Mouse (Mus musculus): ENCODE results near the gene Itga3. TPM values are rescaled to one million over a fixed set of nuclear protein-coding genes. Genes with fewer than 3 reads are reported as not detected.

Itga3 gene
- polyA plus RNA-seq, 1 experiment from 2014 or later = 0.06 TPM

- 86% methylated on average over 3 of the region's 5 CpGs for WGBS (ENCODE audit: missing documents)
- Histone ChIP-seq H3K27ac (no peak overlapping the region), H3K36me3 (ENCODE audit: inconsistent target) (no peaks in the 10 kb centered on the region), H3K79me2 (ENCODE audit: inconsistent target) (no peaks in the 10 kb centered on the region), H3K4me3 (ENCODE audit: inconsistent target) (no peak overlapping the region)
Measured at GRCm38 (mm10) chr11:95084811-95085382, 8.3 kb upstream of the Itga3 start.

DNA sequence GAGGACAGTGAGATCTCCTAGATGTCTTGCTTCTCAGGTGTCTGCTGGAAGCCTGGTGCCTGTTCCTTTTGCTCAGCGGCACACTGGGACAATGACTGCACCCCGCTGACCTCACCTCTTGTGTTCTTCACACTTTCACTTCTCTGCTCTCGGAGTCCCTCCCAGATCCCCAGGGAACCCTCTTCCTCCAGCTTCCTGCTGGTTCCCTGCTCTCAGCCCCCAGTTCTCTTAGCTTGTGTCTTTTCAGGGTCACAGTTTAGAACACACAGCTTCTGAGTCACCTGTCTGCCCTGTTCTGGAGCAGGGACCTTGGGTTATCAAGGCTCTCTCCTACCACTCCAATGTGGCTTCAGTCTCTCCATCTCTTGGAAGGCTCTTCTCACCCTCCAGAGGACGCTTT, 7.6 kb upstream of the Itga3 start:
- Histone ChIP-seq H3K4me3 (ENCODE audit: inconsistent target) (no peak overlapping the region), H3K79me2 (ENCODE audit: inconsistent target) (no peaks in the 10 kb centered on the region), H3K36me3 (ENCODE audit: inconsistent target) (no peaks in the 10 kb centered on the region), H3K27ac (no peak overlapping the region)
- WGBS (ENCODE audit: missing documents) = 88% methylated on average over 4 of the region's 4 CpGs

DNA sequence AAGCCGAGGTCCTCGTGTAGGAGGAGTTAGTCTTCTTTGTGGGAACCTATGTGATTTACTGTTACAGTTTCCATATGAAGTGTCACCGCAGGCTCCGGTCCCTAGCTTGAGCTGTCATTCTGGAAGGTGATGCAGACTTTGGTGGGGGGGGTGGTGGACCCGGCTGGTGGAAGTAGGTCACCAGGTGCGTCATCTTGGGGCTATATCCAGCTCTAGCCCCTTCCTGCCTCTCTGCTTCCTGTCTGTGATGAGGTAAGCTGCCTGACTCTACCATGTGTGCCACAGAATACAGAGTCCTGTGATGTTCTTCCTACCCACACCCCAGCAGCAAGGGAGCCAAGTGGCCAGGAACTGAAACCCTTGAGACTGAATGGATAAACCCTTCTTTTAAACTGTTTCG, 6.3 kb upstream of the Itga3 start:
- Histone ChIP-seq H3K36me3 (ENCODE audit: inconsistent target) (no peaks in the 10 kb centered on the region), H3K4me3 (ENCODE audit: inconsistent target) (no peak overlapping the region), H3K27ac (no peak overlapping the region), H3K79me2 (ENCODE audit: inconsistent target) (no peaks in the 10 kb centered on the region)
- 51% methylated on average over 7 of the region's 7 CpGs for WGBS (ENCODE audit: missing documents)

- WGBS (ENCODE audit: missing documents) = 99% methylated on average over 6 of the region's 6 CpGs
- no peaks in the 10 kb centered on the region for H3K79me2 ChIP-seq (ENCODE audit: inconsistent target)
- no peaks in the 10 kb centered on the region for H3K36me3 ChIP-seq (ENCODE audit: inconsistent target)
- no peak overlapping the region for H3K27ac ChIP-seq
- no peak overlapping the region for H3K4me3 ChIP-seq (ENCODE audit: inconsistent target)
Measured at GRCm38 (mm10) chr11:95080783-95081182, 4.2 kb upstream of the Itga3 start.

- 81% methylated on average over 6 of the region's 6 CpGs for WGBS (ENCODE audit: missing documents)
- no peaks in the 10 kb centered on the region for H3K36me3 ChIP-seq (ENCODE audit: inconsistent target)
- no peak overlapping the region for H3K4me3 ChIP-seq (ENCODE audit: inconsistent target)
- no peak overlapping the region for H3K27ac ChIP-seq
- H3K79me2 ChIP-seq (ENCODE audit: inconsistent target) = no peaks in the 10 kb centered on the region
Measured at GRCm38 (mm10) chr11:95079256-95079875, 2.8 kb upstream of the Itga3 start.

DNA sequence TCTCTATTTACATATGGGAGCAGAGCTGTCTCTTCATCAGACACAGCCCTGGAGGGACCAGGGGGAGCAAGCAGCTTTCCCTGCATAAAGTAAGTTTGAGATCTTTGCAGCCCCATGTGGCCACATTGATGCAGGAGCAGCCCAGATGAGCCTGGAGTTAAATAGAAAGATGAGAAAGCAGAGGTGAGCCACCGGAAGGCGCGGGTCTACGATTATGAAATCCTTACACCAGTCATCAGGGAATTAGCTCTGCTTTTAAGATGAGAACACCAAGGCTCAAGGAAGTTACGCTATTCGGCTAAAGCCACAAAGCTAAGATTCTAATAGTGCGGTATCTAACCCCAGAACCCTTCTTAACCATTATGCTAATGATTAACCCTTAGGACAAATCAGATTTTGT, 1.4 kb upstream of the Itga3 start:
- WGBS (ENCODE audit: missing documents) = 19% methylated on average over 7 of the region's 7 CpGs
- Histone ChIP-seq H3K36me3 (ENCODE audit: inconsistent target) (no peaks in the 10 kb centered on the region), H3K79me2 (ENCODE audit: inconsistent target) (no peaks in the 10 kb centered on the region), H3K27ac (no peak overlapping the region), H3K4me3 (ENCODE audit: inconsistent target) (no peak overlapping the region)

DNA sequence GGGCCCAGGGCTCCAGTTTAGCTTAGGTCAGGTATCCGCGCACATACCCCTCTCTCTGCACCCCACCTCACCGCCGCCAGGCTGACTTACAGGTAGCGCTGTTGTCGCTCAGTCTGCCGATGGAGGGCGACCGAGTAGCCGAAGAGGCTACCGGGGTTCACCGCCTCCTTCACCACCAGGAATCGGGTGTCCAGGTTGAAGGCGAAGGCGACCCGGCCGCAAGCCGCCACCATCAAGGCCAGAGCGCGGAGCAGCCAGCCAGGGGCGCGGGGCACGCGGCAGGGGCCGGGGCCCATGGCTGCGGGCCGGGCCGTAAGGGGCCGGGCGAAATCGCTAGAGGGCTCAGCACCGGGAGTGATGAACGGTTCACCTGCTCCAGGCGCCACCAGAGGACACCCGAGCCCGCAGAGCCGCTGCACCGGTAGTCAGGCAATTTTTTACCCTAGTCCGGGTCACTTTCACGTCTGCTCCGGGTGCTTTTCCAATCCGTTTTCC, 513 bp downstream of the Itga3 start:
- no peak overlapping the region for H3K4me3 ChIP-seq (ENCODE audit: inconsistent target)
- H3K79me2 ChIP-seq (ENCODE audit: inconsistent target) = no peaks in the 10 kb centered on the region
- under 1% methylated on average over 42 of the region's 42 CpGs for WGBS (ENCODE audit: missing documents)
- no peak overlapping the region for H3K27ac ChIP-seq
- no peaks in the 10 kb centered on the region for H3K36me3 ChIP-seq (ENCODE audit: inconsistent target)

- Histone ChIP-seq H3K4me3 (ENCODE audit: inconsistent target) (no peak overlapping the region), H3K79me2 (ENCODE audit: inconsistent target) (no peaks in the 10 kb centered on the region), H3K36me3 (ENCODE audit: inconsistent target) (no peaks in the 10 kb centered on the region), H3K27ac (no peak overlapping the region)
- 14% methylated on average over 18 of the region's 19 CpGs for WGBS (ENCODE audit: missing documents)
Measured at GRCm38 (mm10) chr11:95075197-95076040, 1.2 kb downstream of the Itga3 start.

DNA sequence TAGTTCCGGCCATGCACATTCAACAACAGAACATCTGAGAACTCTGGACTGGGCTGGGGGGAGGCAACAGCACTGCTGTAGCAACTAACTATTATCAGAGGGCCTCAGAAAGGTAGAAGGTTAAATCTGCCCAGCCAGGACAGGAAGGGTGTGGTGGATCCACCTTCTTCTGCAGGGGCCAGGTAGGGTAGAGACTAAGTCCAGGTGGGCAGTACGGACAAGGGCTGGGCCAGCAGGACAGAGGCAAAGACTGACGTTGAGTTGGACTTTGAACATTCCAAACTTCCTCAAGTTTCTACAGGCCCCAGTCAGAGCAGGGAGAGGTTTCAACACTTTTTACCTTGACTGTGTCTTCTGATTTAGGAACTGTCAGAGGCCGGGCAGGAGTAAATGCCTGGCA, 1.9 kb downstream of the Itga3 start:
- WGBS (ENCODE audit: missing documents) = 85% methylated on average over 4 of the region's 4 CpGs
- H3K4me3 ChIP-seq (ENCODE audit: inconsistent target) = no peak overlapping the region
- no peaks in the 10 kb centered on the region for H3K79me2 ChIP-seq (ENCODE audit: inconsistent target)
- H3K36me3 ChIP-seq (ENCODE audit: inconsistent target) = no peaks in the 10 kb centered on the region
- no peak overlapping the region for H3K27ac ChIP-seq

DNA sequence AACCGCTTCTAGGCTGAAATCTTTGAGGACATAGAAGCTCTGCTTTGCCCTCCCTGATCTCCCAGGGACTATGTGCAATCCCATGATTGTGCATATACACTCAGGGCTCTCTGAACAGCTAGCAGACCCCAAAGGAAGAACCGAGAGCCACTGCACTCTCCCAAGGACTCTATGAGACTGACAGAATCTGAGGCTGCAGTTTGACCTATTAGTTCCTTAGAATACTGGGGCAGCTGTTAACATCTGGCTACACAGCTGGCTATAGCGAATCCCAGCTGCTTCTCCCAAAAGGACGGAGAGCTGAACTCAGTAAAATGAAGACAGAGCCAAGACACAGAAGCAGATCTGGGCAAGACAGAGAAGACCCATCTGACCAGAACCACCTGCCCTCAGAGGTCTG, 2.8 kb downstream of the Itga3 start:
- no peak overlapping the region for H3K4me3 ChIP-seq (ENCODE audit: inconsistent target)
- H3K36me3 ChIP-seq (ENCODE audit: inconsistent target) = no peaks in the 10 kb centered on the region
- H3K79me2 ChIP-seq (ENCODE audit: inconsistent target) = no peaks in the 10 kb centered on the region
- 88% methylated on average over 4 of the region's 4 CpGs for WGBS (ENCODE audit: missing documents)
- no peak overlapping the region for H3K27ac ChIP-seq

- H3K79me2 ChIP-seq (ENCODE audit: inconsistent target) = no peaks in the 10 kb centered on the region
- 90% methylated on average over 5 of the region's 5 CpGs for WGBS (ENCODE audit: missing documents)
- H3K27ac ChIP-seq = no peak overlapping the region
- H3K4me3 ChIP-seq (ENCODE audit: inconsistent target) = no peak overlapping the region
- no peaks in the 10 kb centered on the region for H3K36me3 ChIP-seq (ENCODE audit: inconsistent target)
Measured at GRCm38 (mm10) chr11:95072804-95073203, 3.8 kb downstream of the Itga3 start.

DNA sequence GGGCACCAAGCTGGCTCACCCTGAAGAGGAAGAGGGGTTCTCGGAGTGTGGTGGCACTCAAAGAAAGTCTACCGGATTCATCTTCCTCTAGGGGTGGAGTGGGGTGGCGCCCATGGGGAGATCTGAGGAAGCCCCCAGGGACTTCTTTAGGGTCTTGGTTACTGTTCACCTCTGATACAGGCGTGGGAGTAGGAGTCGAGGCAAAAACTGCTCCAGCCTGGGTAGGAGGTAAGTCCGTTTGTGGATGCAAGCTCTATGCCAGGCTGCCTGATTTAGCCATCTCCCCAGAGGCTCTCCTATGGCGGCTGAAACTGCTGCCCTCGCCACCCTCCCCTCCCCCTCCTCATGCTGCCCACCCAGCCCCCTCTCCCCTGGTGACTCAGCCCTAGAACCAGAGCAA, 4.5 kb downstream of the Itga3 start:
- Histone ChIP-seq H3K36me3 (ENCODE audit: inconsistent target) (no peaks in the 10 kb centered on the region), H3K79me2 (ENCODE audit: inconsistent target) (no peaks in the 10 kb centered on the region), H3K27ac (no peak overlapping the region), H3K4me3 (ENCODE audit: inconsistent target) (no peak overlapping the region)
- WGBS (ENCODE audit: missing documents) = 89% methylated on average over 8 of the region's 8 CpGs

DNA sequence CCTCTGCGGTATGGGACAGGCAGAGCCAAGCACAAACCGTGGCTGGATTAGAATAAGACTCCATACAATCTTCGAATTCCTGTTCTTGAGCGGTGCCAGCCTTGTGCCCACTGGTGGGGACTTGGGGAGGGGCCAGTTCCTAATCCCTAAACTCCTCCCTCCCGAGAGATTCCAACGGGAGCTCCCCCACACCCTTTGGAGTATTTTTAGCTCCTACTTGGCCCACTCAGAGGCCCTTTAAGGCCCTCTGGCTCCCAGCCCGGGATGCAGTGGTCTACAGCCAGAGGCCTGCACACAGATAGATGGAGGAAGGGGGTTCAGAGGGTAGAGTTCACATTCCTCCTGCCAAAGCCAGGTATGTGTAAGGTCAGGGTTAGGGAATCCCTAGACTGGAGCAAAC, 5.3 kb downstream of the Itga3 start:
- Histone ChIP-seq H3K4me3 (ENCODE audit: inconsistent target) (no peak overlapping the region), H3K79me2 (ENCODE audit: inconsistent target) (no peaks in the 10 kb centered on the region), H3K36me3 (ENCODE audit: inconsistent target) (no peaks in the 10 kb centered on the region), H3K27ac (no peak overlapping the region)
- WGBS (ENCODE audit: missing documents) = 83% methylated on average over 7 of the region's 7 CpGs

DNA sequence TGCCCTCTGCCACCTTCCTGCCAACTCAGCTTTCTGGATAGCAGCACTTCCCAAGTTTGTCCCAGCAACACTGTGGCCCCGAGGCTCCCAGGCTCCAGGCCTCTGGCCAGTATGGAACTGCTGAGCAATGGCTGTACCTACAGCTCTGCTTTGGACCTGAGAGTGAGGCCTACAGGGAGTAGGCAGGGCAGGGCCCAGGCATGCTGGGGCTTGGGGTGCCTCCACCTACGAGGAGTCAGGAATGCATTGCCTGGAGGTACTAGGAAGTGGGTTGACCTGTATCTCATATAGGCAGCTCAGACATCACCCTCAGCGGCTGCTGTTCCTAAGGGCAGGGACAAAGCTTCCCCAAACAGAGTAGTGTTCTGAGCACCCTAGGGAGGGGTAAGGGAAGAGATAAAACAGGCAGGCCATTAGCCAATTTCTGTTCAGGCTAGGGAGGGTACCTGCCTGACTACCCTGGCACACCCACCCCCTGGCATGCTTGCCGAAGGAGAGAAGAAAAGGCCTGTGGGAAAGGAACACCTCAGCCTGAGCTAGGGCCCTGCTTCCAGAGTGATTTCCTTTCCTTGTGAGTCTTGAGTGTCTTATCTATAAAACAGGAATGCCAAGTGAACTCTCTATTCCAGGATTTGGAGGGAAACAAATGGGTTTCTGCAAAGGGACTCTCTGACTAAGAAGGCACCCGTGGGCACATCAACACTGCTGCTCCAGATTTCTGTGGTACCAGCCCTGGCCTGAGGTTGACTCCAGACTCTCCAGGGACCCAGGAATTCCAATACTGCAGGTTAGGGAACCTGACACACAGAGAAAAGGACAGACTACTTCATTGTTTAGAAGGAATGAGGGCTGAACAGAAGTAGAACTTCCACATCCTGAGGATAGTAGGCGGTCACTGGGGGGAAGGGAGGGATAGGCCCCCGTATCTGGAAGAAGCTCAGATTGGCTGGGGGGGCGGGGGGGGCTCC, 6.2 kb downstream of the Itga3 start:
- Histone ChIP-seq H3K4me3 (ENCODE audit: inconsistent target) (no peak overlapping the region), H3K79me2 (ENCODE audit: inconsistent target) (no peaks in the 10 kb centered on the region), H3K27ac (no peak overlapping the region), H3K36me3 (ENCODE audit: inconsistent target) (no peaks in the 10 kb centered on the region)
- 85% methylated on average over 8 of the region's 8 CpGs for WGBS (ENCODE audit: missing documents)
